Mouse (Mus musculus): Measurements from ENCODE around the gene Stat3. TPM values are rescaled to one million over a fixed set of nuclear protein-coding genes. Genes with fewer than 3 reads are reported as not detected.

Gene Stat3
- total and polyA plus RNA-seq, 3 experiments = 63.5 to 81.1 (median 69.3) TPM

DNA sequence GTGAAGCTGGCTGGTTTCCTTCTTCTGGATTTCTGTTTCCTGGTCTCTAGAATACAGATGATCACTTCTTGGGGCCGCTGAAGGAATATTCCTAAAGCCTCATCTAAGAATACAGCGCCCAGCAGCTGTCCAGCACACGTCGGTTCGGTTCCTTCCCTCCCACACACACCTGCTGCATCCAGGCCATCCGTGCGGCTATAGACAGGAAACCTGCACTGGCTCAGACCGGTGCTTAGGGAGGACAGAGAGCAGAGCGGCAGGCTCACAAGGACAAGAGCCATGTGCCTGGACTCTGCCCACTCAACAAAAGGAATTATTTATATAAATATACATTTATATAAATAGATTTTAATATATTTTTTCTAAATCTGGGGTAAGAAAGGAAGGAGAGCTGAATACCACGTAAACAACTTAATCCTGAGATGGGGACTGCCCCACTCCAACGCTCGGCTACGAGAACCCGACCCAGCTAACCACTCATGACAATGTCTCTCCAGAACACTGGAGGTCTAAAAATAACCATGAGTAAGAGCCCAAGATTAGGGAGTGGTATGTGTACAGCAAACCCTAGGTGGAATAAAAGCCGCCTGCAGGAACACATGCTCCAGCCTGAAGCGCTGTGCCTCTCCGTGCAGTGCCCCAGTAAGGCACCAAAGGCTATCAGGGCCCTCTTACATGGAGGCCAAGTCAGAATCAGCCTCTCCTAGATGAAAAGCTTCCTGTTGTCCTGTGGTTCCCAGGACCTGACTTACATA, 26.8 kb downstream of the Stat3 start:
- peaks cover 88% of the 10 kb centered on the region for H3K36me3 ChIP-seq (replicated peaks)
- H3K4me1 ChIP-seq (ENCODE audit: insufficient read depth, low read depth, low read length) = peaks cover 14% of the 10 kb centered on the region

DNA sequence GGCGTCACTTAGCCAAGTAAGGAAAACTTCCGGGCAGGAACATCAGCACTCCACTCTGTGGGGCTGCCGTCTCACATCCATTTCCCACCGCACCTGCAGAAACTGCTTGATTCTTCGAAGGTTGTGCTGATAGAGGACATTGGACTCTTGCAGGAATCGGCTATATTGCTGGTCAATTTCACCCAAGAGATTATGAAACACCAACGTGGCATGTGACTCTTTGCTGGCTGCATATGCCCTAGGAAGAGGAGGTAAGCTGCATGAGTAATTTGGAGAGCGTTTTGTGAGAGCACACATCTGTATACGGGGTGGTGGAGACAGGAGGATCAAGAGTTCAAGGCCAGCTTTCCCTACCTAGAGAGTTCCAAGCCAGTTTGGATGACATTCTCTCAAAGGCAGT, 30.8 kb downstream of the Stat3 start:
- Histone ChIP-seq H3K4me1 (ENCODE audit: insufficient read depth, low read depth, low read length) (peaks cover 39% of the 10 kb centered on the region), H3K36me3 (replicated peaks) (peaks cover 91% of the 10 kb centered on the region)
- TF ChIP-seq CTCF (IDR thresholded peaks at IDR 0.05; ENCODE audit: low read depth, low read length) = no peak
- no peak for TF ChIP-seq GATA1 (IDR thresholded peaks at IDR 0.05; ENCODE audit: borderline replicate concordance, low read length)
- TF ChIP-seq POLR2AphosphoS5 (IDR thresholded peaks at IDR 0.05; ENCODE audit: insufficient replicate concordance, low read depth, low read length) = no peak
- TF ChIP-seq TAL1 (conservative IDR thresholded peaks at IDR 0.05; ENCODE audit: low read depth, low read length) = no peak
- no peak for TF ChIP-seq GATA2 (IDR thresholded peaks at IDR 0.05; ENCODE audit: borderline replicate concordance, low read depth, low read length)

More for the DNA sequence above, 26.8 kb downstream of the Stat3 start:
- Histone ChIP-seq H3K4me3 (ENCODE audit: low read depth, low read length) (no peak overlapping the region), H3K27me3 (ENCODE audit: insufficient read depth, low read length) (no peaks in the 10 kb centered on the region), H3K9me3 (replicated peaks) (peaks cover 4% of the 10 kb centered on the region)
- DNase-seq (ENCODE audit: low spot score) = no peak
- TF ChIP-seq CTCF (IDR thresholded peaks at IDR 0.05; ENCODE audit: low read depth, low read length) = no peak
- TF ChIP-seq TAL1 (conservative IDR thresholded peaks at IDR 0.05; ENCODE audit: low read depth, low read length) = no peak
- no peak for TF ChIP-seq GATA1 (IDR thresholded peaks at IDR 0.05; ENCODE audit: borderline replicate concordance, low read length)
- TF ChIP-seq POLR2AphosphoS5 (IDR thresholded peaks at IDR 0.05; ENCODE audit: insufficient replicate concordance, low read depth, low read length) = no peak
- TF ChIP-seq GATA2 (IDR thresholded peaks at IDR 0.05; ENCODE audit: borderline replicate concordance, low read depth, low read length) = no peak
- ATAC-seq (ENCODE audit: extremely low read depth, insufficient number of reproducible peaks, low FRiP score, poor library complexity, severe bottlenecking) = no peak

DNA sequence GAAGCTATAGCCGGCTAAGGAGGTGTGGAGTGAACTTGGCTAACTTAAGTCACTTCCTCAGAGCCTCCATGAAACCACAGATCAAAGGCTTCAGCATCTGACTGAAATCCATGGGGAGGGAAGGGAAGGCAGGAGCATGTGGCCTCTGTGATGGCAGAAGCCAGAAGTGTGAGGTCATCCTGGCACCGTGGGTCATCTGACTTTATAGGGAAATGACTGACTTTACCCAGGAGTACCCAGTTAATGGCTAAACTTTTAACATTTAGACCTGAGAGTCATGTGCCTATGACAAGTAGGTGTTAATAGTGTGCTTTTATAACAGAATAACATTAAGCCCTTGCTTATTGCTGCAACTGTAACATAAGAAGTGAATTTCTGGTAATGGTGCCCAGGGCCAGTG, 31.2 kb downstream of the Stat3 start:
- TF ChIP-seq CTCF (IDR thresholded peaks at IDR 0.05; ENCODE audit: low read depth, low read length) (no peak), POLR2AphosphoS5 (IDR thresholded peaks at IDR 0.05; ENCODE audit: insufficient replicate concordance, low read depth, low read length) (no peak), GATA1 (IDR thresholded peaks at IDR 0.05; ENCODE audit: borderline replicate concordance, low read length) (no peak), GATA2 (IDR thresholded peaks at IDR 0.05; ENCODE audit: borderline replicate concordance, low read depth, low read length) (no peak), TAL1 (conservative IDR thresholded peaks at IDR 0.05; ENCODE audit: low read depth, low read length) (no peak)
- Histone ChIP-seq H3K27me3 (ENCODE audit: insufficient read depth, low read length) (no peaks in the 10 kb centered on the region), H3K9me3 (replicated peaks) (no peaks in the 10 kb centered on the region), H3K36me3 (replicated peaks) (peaks cover 92% of the 10 kb centered on the region), H3K4me3 (ENCODE audit: low read depth, low read length) (no peak overlapping the region), H3K4me1 (ENCODE audit: insufficient read depth, low read depth, low read length) (peaks cover 42% of the 10 kb centered on the region)
- ATAC-seq (ENCODE audit: extremely low read depth, insufficient number of reproducible peaks, low FRiP score, poor library complexity, severe bottlenecking) (no peak), DNase-seq (ENCODE audit: low spot score) (no peak)

More for the DNA sequence above, 30.8 kb downstream of the Stat3 start:
- Histone ChIP-seq H3K27me3 (ENCODE audit: insufficient read depth, low read length) (no peaks in the 10 kb centered on the region), H3K9me3 (replicated peaks) (no peaks in the 10 kb centered on the region), H3K4me3 (ENCODE audit: low read depth, low read length) (no peak overlapping the region)
- DNase-seq (ENCODE audit: low spot score) = no peak
- no peak for ATAC-seq (ENCODE audit: extremely low read depth, insufficient number of reproducible peaks, low FRiP score, poor library complexity, severe bottlenecking)

DNA sequence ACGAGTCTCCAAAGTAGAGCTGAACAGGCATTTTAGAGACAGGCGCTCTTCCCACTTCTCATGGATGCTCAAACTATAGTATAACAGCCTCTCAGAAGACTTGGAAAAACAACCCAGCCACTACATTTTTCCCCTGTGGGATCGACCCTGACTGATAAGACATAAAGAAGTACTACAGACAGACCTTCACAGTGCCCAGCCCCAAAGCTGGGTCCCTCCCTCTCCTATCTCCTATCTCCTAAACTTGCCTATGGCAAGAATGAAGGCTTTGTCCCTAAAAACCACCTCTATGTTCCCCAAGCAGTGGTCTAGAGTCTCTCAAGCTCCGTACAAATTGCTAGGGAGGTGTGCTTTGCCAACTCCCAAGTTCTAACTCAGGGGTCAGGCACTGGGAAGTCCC, 32.5 kb downstream of the Stat3 start:
- Histone ChIP-seq H3K27me3 (ENCODE audit: insufficient read depth, low read length) (no peaks in the 10 kb centered on the region), H3K36me3 (replicated peaks) (peaks cover 90% of the 10 kb centered on the region), H3K4me1 (ENCODE audit: insufficient read depth, low read depth, low read length) (peaks cover 38% of the 10 kb centered on the region), H3K4me3 (ENCODE audit: low read depth, low read length) (no peak overlapping the region), H3K9me3 (replicated peaks) (no peaks in the 10 kb centered on the region)
- no peak for ATAC-seq (ENCODE audit: extremely low read depth, insufficient number of reproducible peaks, low FRiP score, poor library complexity, severe bottlenecking)
- no peak for DNase-seq (ENCODE audit: low spot score)
- TF ChIP-seq POLR2AphosphoS5 (IDR thresholded peaks at IDR 0.05; ENCODE audit: insufficient replicate concordance, low read depth, low read length) (no peak), GATA2 (IDR thresholded peaks at IDR 0.05; ENCODE audit: borderline replicate concordance, low read depth, low read length) (no peak), GATA1 (IDR thresholded peaks at IDR 0.05; ENCODE audit: borderline replicate concordance, low read length) (no peak), TAL1 (conservative IDR thresholded peaks at IDR 0.05; ENCODE audit: low read depth, low read length) (no peak), CTCF (IDR thresholded peaks at IDR 0.05; ENCODE audit: low read depth, low read length) (no peak)

DNA sequence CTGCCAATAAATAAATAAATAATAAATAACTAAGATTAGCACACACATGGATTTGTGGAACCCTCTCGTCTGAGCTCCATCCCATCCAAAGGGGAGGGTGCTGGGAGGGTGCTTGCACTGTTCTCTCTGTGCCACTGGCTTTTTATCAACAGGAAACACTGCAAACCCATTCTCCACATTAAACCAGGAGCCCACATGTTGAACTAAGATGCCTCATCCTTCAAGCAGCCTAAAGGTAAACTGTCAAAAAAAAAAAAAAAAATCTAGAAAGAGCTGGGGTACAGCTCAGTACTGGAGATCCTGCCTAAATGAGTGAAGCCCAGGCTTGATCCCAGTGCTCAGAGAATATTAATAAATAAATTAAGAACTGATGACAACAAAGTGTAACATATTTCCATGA, 33.4 kb downstream of the Stat3 start:
- H3K36me3 ChIP-seq (replicated peaks) = peaks cover 90% of the 10 kb centered on the region
- no peaks in the 10 kb centered on the region for H3K9me3 ChIP-seq (replicated peaks)
- TF ChIP-seq GATA1 (IDR thresholded peaks at IDR 0.05; ENCODE audit: borderline replicate concordance, low read length) (no peak), POLR2AphosphoS5 (IDR thresholded peaks at IDR 0.05; ENCODE audit: insufficient replicate concordance, low read depth, low read length) (no peak), GATA2 (IDR thresholded peaks at IDR 0.05; ENCODE audit: borderline replicate concordance, low read depth, low read length) (no peak), TAL1 (conservative IDR thresholded peaks at IDR 0.05; ENCODE audit: low read depth, low read length) (no peak), CTCF (IDR thresholded peaks at IDR 0.05; ENCODE audit: low read depth, low read length) (no peak)
- peak overlapping the region; percentile 30; the same call in 1 of the 2 replicates for H3K4me3 ChIP-seq (ENCODE audit: low read depth, low read length)
- DNase-seq (ENCODE audit: low spot score) (no peak), ATAC-seq (ENCODE audit: extremely low read depth, insufficient number of reproducible peaks, low FRiP score, poor library complexity, severe bottlenecking) (no peak)
- H3K27me3 ChIP-seq (ENCODE audit: insufficient read depth, low read length) = no peaks in the 10 kb centered on the region
- H3K4me1 ChIP-seq (ENCODE audit: insufficient read depth, low read depth, low read length) = peaks cover 38% of the 10 kb centered on the region

DNA sequence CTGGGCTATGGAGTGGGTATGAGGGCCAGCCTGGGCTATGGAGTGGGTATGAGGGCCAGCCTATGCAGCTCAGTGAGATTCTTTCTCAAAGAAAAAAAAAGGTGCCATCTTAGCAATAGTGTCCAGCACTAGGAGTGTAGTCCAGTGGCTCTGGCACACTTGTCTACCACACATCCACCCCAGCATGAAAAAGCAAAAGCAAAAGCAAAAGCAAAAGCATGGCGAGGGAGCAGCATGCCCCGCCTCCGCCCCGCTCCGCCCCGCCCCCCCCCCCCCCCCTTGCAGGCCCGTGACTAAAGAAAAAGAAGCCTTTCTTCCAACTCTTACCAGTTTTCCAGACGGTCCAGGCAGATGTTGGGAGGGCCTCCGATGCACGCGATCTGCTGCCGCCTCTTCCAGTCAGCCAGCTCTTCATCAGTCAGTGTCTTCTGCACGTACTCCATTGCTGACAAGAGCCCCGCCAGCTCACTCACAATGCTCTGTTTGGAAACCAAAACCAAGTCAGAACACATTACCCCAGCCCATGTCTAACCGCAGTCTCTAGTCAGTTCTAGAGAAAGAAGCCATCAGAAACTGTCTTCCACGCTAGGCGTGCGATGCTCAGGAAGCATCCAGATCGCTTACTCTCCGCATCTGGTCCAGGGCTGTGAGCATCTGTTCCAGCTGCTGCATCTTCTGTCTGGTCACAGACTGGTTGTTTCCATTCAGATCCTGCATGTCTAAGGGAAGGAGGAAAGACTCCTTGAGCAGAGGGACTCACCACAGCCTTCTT, 34.6 kb downstream of the Stat3 start:
- Histone ChIP-seq H3K4me3 (ENCODE audit: low read depth, low read length) (peak overlapping the region; percentile 27; the same call in 1 of the 2 replicates), H3K9me3 (replicated peaks) (no peaks in the 10 kb centered on the region), H3K36me3 (replicated peaks) (peaks cover 91% of the 10 kb centered on the region), H3K4me1 (ENCODE audit: insufficient read depth, low read depth, low read length) (peaks cover 37% of the 10 kb centered on the region), H3K27me3 (ENCODE audit: insufficient read depth, low read length) (no peaks in the 10 kb centered on the region)
- TF ChIP-seq POLR2AphosphoS5 (IDR thresholded peaks at IDR 0.05; ENCODE audit: insufficient replicate concordance, low read depth, low read length) (no peak), TAL1 (conservative IDR thresholded peaks at IDR 0.05; ENCODE audit: low read depth, low read length) (no peak), GATA2 (IDR thresholded peaks at IDR 0.05; ENCODE audit: borderline replicate concordance, low read depth, low read length) (no peak), CTCF (IDR thresholded peaks at IDR 0.05; ENCODE audit: low read depth, low read length) (no peak), GATA1 (IDR thresholded peaks at IDR 0.05; ENCODE audit: borderline replicate concordance, low read length) (no peak)
- no peak for ATAC-seq (ENCODE audit: extremely low read depth, insufficient number of reproducible peaks, low FRiP score, poor library complexity, severe bottlenecking)
- DNase-seq (ENCODE audit: low spot score) = no peak

All from G1E (cell line).